Mouse (Mus musculus): ENCODE data around the gene Coro1c. TPM values are rescaled to one million over a fixed set of nuclear protein-coding genes. Genes with fewer than 3 reads are reported as not detected.
A peak's percentile ranks its signal among the peaks of the same experiment; 100 is the strongest.

The Coro1c gene
- polyA plus RNA-seq, 1 experiment from 2014 or later, result 130 TPM

GRCm38 (mm10) chr5:113858550-113858949, 50.0 kb downstream of the Coro1c start:
- H3K27me3 ChIP-seq (ENCODE audit: control insufficient read depth, insufficient read depth, low read length), result no peaks in the 10 kb centered on the region
- ATAC-seq (replicated peaks; ENCODE audit: insufficient number of reproducible peaks, low FRiP score, low TSS enrichment, low read depth), result no peak
- no peak overlapping the region for H3K9ac ChIP-seq (replicated peaks; ENCODE audit: low read length)
- no peak overlapping the region for H3K27ac ChIP-seq (replicated peaks; ENCODE audit: low read depth, low read length)
- DNase-seq (ENCODE audit: low spot score), result no peak
- WGBS, result 74% methylated on average over 10 of the region's 10 CpGs
- no peak overlapping the region for H3K4me3 ChIP-seq (ENCODE audit: low read depth, low read length)
- no peak overlapping the region for H3K4me2 ChIP-seq (ENCODE audit: low read depth, low read length)
- H3K9me3 ChIP-seq (replicated peaks; ENCODE audit: control insufficient read depth, low read length), result no peaks in the 10 kb centered on the region
- H3K36me3 ChIP-seq (replicated peaks; ENCODE audit: control insufficient read depth, insufficient read depth, low read depth, low read length), result no peaks in the 10 kb centered on the region
- no peaks in the 10 kb centered on the region; the same call in none of the 2 replicates for H3K4me1 ChIP-seq (ENCODE audit: control insufficient read depth, insufficient read depth, low read length)

GRCm38 (mm10) chr5:113857631-113858030, 50.9 kb downstream of the Coro1c start:
- Histone ChIP-seq H3K9me3 (replicated peaks; ENCODE audit: control insufficient read depth, low read length) (no peaks in the 10 kb centered on the region), H3K36me3 (replicated peaks; ENCODE audit: control insufficient read depth, insufficient read depth, low read depth, low read length) (no peaks in the 10 kb centered on the region), H3K4me3 (ENCODE audit: low read depth, low read length) (no peak overlapping the region), H3K27ac (replicated peaks; ENCODE audit: low read depth, low read length) (no peak overlapping the region), H3K4me1 (ENCODE audit: control insufficient read depth, insufficient read depth, low read length) (no peaks in the 10 kb centered on the region; the same call in none of the 2 replicates), H3K4me2 (ENCODE audit: low read depth, low read length) (no peak overlapping the region), H3K9ac (replicated peaks; ENCODE audit: low read length) (no peak overlapping the region), H3K27me3 (ENCODE audit: control insufficient read depth, insufficient read depth, low read length) (no peaks in the 10 kb centered on the region)
- 61% methylated on average over 8 of the region's 8 CpGs for WGBS
- DNase-seq (ENCODE audit: low spot score), result no peak
- ATAC-seq (replicated peaks; ENCODE audit: insufficient number of reproducible peaks, low FRiP score, low TSS enrichment, low read depth), result no peak

- no peak overlapping the region for H3K27ac ChIP-seq (replicated peaks; ENCODE audit: low read depth, low read length)
Measured at GRCm38 (mm10) chr5:113856631-113857030, 51.9 kb downstream of the Coro1c start.

GRCm38 (mm10) chr5:113855696-113856095, 52.9 kb downstream of the Coro1c start:
- no peaks in the 10 kb centered on the region for H3K36me3 ChIP-seq (replicated peaks; ENCODE audit: control insufficient read depth, insufficient read depth, low read depth, low read length)

More at GRCm38 (mm10) chr5:113856631-113857030, 51.9 kb downstream of the Coro1c start:
- WGBS, result 48% methylated on average over 7 of the region's 7 CpGs
- no peak for ATAC-seq (replicated peaks; ENCODE audit: insufficient number of reproducible peaks, low FRiP score, low TSS enrichment, low read depth)
- no peaks in the 10 kb centered on the region; the same call in none of the 2 replicates for H3K4me1 ChIP-seq (ENCODE audit: control insufficient read depth, insufficient read depth, low read length)
- H3K4me2 ChIP-seq (ENCODE audit: low read depth, low read length), result no peak overlapping the region
- no peaks in the 10 kb centered on the region for H3K27me3 ChIP-seq (ENCODE audit: control insufficient read depth, insufficient read depth, low read length)
- no peaks in the 10 kb centered on the region for H3K36me3 ChIP-seq (replicated peaks; ENCODE audit: control insufficient read depth, insufficient read depth, low read depth, low read length)
- H3K9me3 ChIP-seq (replicated peaks; ENCODE audit: control insufficient read depth, low read length), result no peaks in the 10 kb centered on the region
- H3K9ac ChIP-seq (replicated peaks; ENCODE audit: low read length), result no peak overlapping the region
- H3K4me3 ChIP-seq (ENCODE audit: low read depth, low read length), result no peak overlapping the region
- no peak for DNase-seq (ENCODE audit: low spot score)

GRCm38 (mm10) chr5:113855117-113855516, 53.4 kb downstream of the Coro1c start:
- Histone ChIP-seq H3K27me3 (ENCODE audit: control insufficient read depth, insufficient read depth, low read length) (no peaks in the 10 kb centered on the region), H3K27ac (replicated peaks; ENCODE audit: low read depth, low read length) (no peak overlapping the region), H3K36me3 (replicated peaks; ENCODE audit: control insufficient read depth, insufficient read depth, low read depth, low read length) (no peaks in the 10 kb centered on the region), H3K4me3 (ENCODE audit: low read depth, low read length) (no peak overlapping the region), H3K4me2 (ENCODE audit: low read depth, low read length) (no peak overlapping the region), H3K9ac (replicated peaks; ENCODE audit: low read length) (no peak overlapping the region), H3K4me1 (ENCODE audit: control insufficient read depth, insufficient read depth, low read length) (no peaks in the 10 kb centered on the region; the same call in none of the 2 replicates), H3K9me3 (replicated peaks; ENCODE audit: control insufficient read depth, low read length) (no peaks in the 10 kb centered on the region)
- 88% methylated on average over 10 of the region's 10 CpGs for WGBS
- DNase-seq (ENCODE audit: low spot score) (no peak), ATAC-seq (replicated peaks; ENCODE audit: insufficient number of reproducible peaks, low FRiP score, low TSS enrichment, low read depth) (no peak)

More at GRCm38 (mm10) chr5:113855696-113856095, 52.9 kb downstream of the Coro1c start:
- Histone ChIP-seq H3K9me3 (replicated peaks; ENCODE audit: control insufficient read depth, low read length) (no peaks in the 10 kb centered on the region), H3K4me2 (ENCODE audit: low read depth, low read length) (no peak overlapping the region), H3K9ac (replicated peaks; ENCODE audit: low read length) (no peak overlapping the region), H3K4me3 (ENCODE audit: low read depth, low read length) (no peak overlapping the region), H3K27me3 (ENCODE audit: control insufficient read depth, insufficient read depth, low read length) (no peaks in the 10 kb centered on the region), H3K27ac (replicated peaks; ENCODE audit: low read depth, low read length) (no peak overlapping the region), H3K4me1 (ENCODE audit: control insufficient read depth, insufficient read depth, low read length) (no peaks in the 10 kb centered on the region; the same call in none of the 2 replicates)
- no peak for DNase-seq (ENCODE audit: low spot score)
- peak; percentile 45; the same call in 1 of the 2 replicates for ATAC-seq (replicated peaks; ENCODE audit: insufficient number of reproducible peaks, low FRiP score, low TSS enrichment, low read depth)
- WGBS, result 47% methylated on average over 3 of the region's 3 CpGs

- H3K4me2 ChIP-seq (ENCODE audit: low read depth, low read length), result no peak overlapping the region
Measured at GRCm38 (mm10) chr5:113854494-113854893, 54.1 kb downstream of the Coro1c start.

GRCm38 (mm10) chr5:113853541-113853940, 55.0 kb downstream of the Coro1c start:
- ATAC-seq (replicated peaks; ENCODE audit: insufficient number of reproducible peaks, low FRiP score, low TSS enrichment, low read depth) (no peak), DNase-seq (ENCODE audit: low spot score) (no peak)
- no peaks in the 10 kb centered on the region; the same call in 1 of the 2 replicates for H3K4me1 ChIP-seq (ENCODE audit: control insufficient read depth, insufficient read depth, low read length)
- no peak overlapping the region for H3K4me2 ChIP-seq (ENCODE audit: low read depth, low read length)
- no peak overlapping the region; the same call in 1 of the 2 replicates for H3K9ac ChIP-seq (replicated peaks; ENCODE audit: low read length)
- 89% methylated on average over 10 of the region's 10 CpGs for WGBS
- no peak overlapping the region for H3K27ac ChIP-seq (replicated peaks; ENCODE audit: low read depth, low read length)
- no peak overlapping the region for H3K4me3 ChIP-seq (ENCODE audit: low read depth, low read length)
- H3K9me3 ChIP-seq (replicated peaks; ENCODE audit: control insufficient read depth, low read length), result no peaks in the 10 kb centered on the region
- no peaks in the 10 kb centered on the region for H3K27me3 ChIP-seq (ENCODE audit: control insufficient read depth, insufficient read depth, low read length)
- peaks cover 3% of the 10 kb centered on the region for H3K36me3 ChIP-seq (replicated peaks; ENCODE audit: control insufficient read depth, insufficient read depth, low read depth, low read length)

More at GRCm38 (mm10) chr5:113854494-113854893, 54.1 kb downstream of the Coro1c start:
- H3K9ac ChIP-seq (replicated peaks; ENCODE audit: low read length), result no peak overlapping the region
- no peaks in the 10 kb centered on the region for H3K9me3 ChIP-seq (replicated peaks; ENCODE audit: control insufficient read depth, low read length)
- whole genome bisulfite sequencing, result 47% methylated on average over 14 of the region's 14 CpGs
- ATAC-seq (replicated peaks; ENCODE audit: insufficient number of reproducible peaks, low FRiP score, low TSS enrichment, low read depth), result no peak
- H3K4me1 ChIP-seq (ENCODE audit: control insufficient read depth, insufficient read depth, low read length), result no peaks in the 10 kb centered on the region; the same call in none of the 2 replicates
- no peak overlapping the region for H3K27ac ChIP-seq (replicated peaks; ENCODE audit: low read depth, low read length)
- no peaks in the 10 kb centered on the region for H3K27me3 ChIP-seq (ENCODE audit: control insufficient read depth, insufficient read depth, low read length)
- DNase-seq (ENCODE audit: low spot score), result peak; percentile 81
- no peaks in the 10 kb centered on the region; the same call in 1 of the 2 replicates for H3K36me3 ChIP-seq (replicated peaks; ENCODE audit: control insufficient read depth, insufficient read depth, low read depth, low read length)
- H3K4me3 ChIP-seq (ENCODE audit: low read depth, low read length), result no peak overlapping the region

- WGBS, result 92% methylated on average over 7 of the region's 7 CpGs
- H3K4me1 ChIP-seq (ENCODE audit: control insufficient read depth, insufficient read depth, low read length), result no peaks in the 10 kb centered on the region; the same call in 1 of the 2 replicates
- no peaks in the 10 kb centered on the region for H3K27me3 ChIP-seq (ENCODE audit: control insufficient read depth, insufficient read depth, low read length)
- no peak overlapping the region for H3K27ac ChIP-seq (replicated peaks; ENCODE audit: low read depth, low read length)
- no peak for DNase-seq (ENCODE audit: low spot score)
- no peaks in the 10 kb centered on the region for H3K9me3 ChIP-seq (replicated peaks; ENCODE audit: control insufficient read depth, low read length)
- no peak for ATAC-seq (replicated peaks; ENCODE audit: insufficient number of reproducible peaks, low FRiP score, low TSS enrichment, low read depth)
- no peak overlapping the region for H3K9ac ChIP-seq (replicated peaks; ENCODE audit: low read length)
- no peak overlapping the region for H3K4me3 ChIP-seq (ENCODE audit: low read depth, low read length)
- H3K36me3 ChIP-seq (replicated peaks; ENCODE audit: control insufficient read depth, insufficient read depth, low read depth, low read length), result peaks cover 3% of the 10 kb centered on the region
- H3K4me2 ChIP-seq (ENCODE audit: low read depth, low read length), result no peak overlapping the region
Measured at GRCm38 (mm10) chr5:113852463-113852862, 56.1 kb downstream of the Coro1c start.
